Mouse (Mus musculus): ENCODE measurements around the gene Sumf1. TPM values are rescaled to one million over a fixed set of nuclear protein-coding genes. Genes with fewer than 3 reads are reported as not detected.
A peak's percentile ranks its signal among the peaks of the same experiment; 100 is the strongest.

The Sumf1 gene
- total and polyA plus RNA-seq, 3 experiments: 11.0 to 23.1 (median 14.9) TPM

- TF ChIP-seq PAX5 (IDR thresholded peaks at IDR 0.05; ENCODE audit: low read length) (no peak), EP300 (IDR thresholded peaks at IDR 0.05; ENCODE audit: low read length) (no peak), IRF4 (IDR thresholded peaks at IDR 0.05; ENCODE audit: low read depth, low read length) (no peak), SMC3 (IDR thresholded peaks at IDR 0.05; ENCODE audit: low read depth, low read length) (peak; percentile 29; the same call in 1 of the 2 replicates), CTCF (conservative IDR thresholded peaks at IDR 0.05 in 1 of 2, IDR thresholded peaks at IDR 0.05 in 1 of 2; ENCODE audit: low read depth in 2 of 2, low read length in 2 of 2) (peak in 1 of 2 experiments; percentile 35; a peak in 2 of 4 replicates), ZKSCAN1 (IDR thresholded peaks at IDR 0.05; ENCODE audit: borderline replicate concordance, low read depth, low read length) (no peak), TBP (conservative IDR thresholded peaks at IDR 0.05; ENCODE audit: low read depth, low read length) (no peak), MAFK (IDR thresholded peaks at IDR 0.05; ENCODE audit: insufficient replicate concordance, low read length) (no peak), JUN (IDR thresholded peaks at IDR 0.05; ENCODE audit: insufficient read depth, low read depth, low read length) (no peak), TCF12 (IDR thresholded peaks at IDR 0.05; ENCODE audit: low read depth, low read length) (no peak), ZMIZ1 (IDR thresholded peaks at IDR 0.05; ENCODE audit: low read depth, low read length) (no peak), POLR2AphosphoS2 (IDR thresholded peaks at IDR 0.05; ENCODE audit: low read depth, low read length) (no peak), MEF2A (IDR thresholded peaks at IDR 0.05; ENCODE audit: borderline replicate concordance, low read depth, low read length) (no peak), JUND (conservative IDR thresholded peaks at IDR 0.05; ENCODE audit: low read depth, low read length) (no peak), RAD21 (IDR thresholded peaks at IDR 0.05; ENCODE audit: low read depth, low read length) (peak; percentile 33), NRF1 (IDR thresholded peaks at IDR 0.05; ENCODE audit: low read depth, low read length) (no peak), UBTF (IDR thresholded peaks at IDR 0.05; ENCODE audit: low read depth, low read length) (no peak)
- Histone ChIP-seq H3K27me3 (replicated peaks) (no peaks in the 10 kb centered on the region), H3K79me2 (replicated peaks; ENCODE audit: control insufficient read depth, extremely low read depth, insufficient read depth, poor library complexity, severe bottlenecking) (no peaks in the 10 kb centered on the region), H3K27ac (ENCODE audit: insufficient read depth, low read depth) (no peak overlapping the region), H3K4me2 (ENCODE audit: insufficient read depth, low read depth, poor library complexity, severe bottlenecking) (no peak overlapping the region), H3K9me3 (replicated peaks; ENCODE audit: low read length) (no peaks in the 10 kb centered on the region), H3K4me1 (ENCODE audit: control insufficient read depth in 1 of 2, insufficient read depth in 2 of 2) (peaks cover 10 to 37% of the 10 kb centered on the region in 2 experiments), H3K4me3 (replicated peaks in 1 of 3; ENCODE audit: low read depth in 2 of 3, low read length in 2 of 3, poor library complexity in 1 of 3) (no peak overlapping the region), H3K36me3 (replicated peaks in 1 of 2; ENCODE audit: control insufficient read depth in 1 of 2, insufficient read depth in 1 of 2, low read length in 1 of 2) (peaks cover 29 to 69% of the 10 kb centered on the region in 2 experiments), H3K9ac (ENCODE audit: insufficient read depth, low read depth) (no peak overlapping the region)
- in situ Hi-C loops (cut with MboI; ENCODE audit: low pct_ligation_motif_present, low pct_unique_long_range_greater_than_20kb, low sequenced_read_pairs): no loop called here
- DNase-seq (ENCODE audit: extremely low read depth): no peak
- dilution Hi-C loops (cut with MboI; ENCODE audit: extremely low pct_ligation_motif_present, extremely low pct_unique_long_range_greater_than_20kb, low sequenced_read_pairs): no loop called here
Observed at GRCm38 (mm10) chr6:108148435-108148834, 36.9 kb downstream of the Sumf1 start.

DNA sequence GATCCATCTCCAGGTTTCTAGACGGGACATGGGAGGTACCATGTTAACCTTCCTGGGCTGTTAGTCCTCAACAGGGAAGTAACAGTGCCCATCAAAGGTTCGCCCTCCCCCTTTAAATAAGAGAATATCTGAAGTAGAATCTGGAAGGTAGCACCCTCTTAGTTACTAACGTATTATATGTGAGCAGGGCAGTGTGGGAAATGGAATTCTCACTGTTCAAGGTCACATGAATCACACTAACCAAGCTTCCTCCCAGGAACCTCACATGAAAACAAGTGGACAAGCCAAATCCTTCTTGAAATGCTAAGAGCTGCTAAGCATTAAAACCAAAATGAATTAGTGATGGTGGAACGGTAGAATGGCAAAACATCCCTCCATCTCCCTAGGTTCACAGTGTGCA, 38.7 kb downstream of the Sumf1 start:
- no peak overlapping the region for H3K4me3 ChIP-seq (replicated peaks in 1 of 3; ENCODE audit: low read depth in 2 of 3, low read length in 2 of 3, poor library complexity in 1 of 3)
- no peak overlapping the region for H3K4me2 ChIP-seq (ENCODE audit: insufficient read depth, low read depth, poor library complexity, severe bottlenecking)
- TF ChIP-seq MAZ (IDR thresholded peaks at IDR 0.05; ENCODE audit: low read depth, low read length) (no peak), USF1 (IDR thresholded peaks at IDR 0.05; ENCODE audit: low read depth, low read length) (no peak), MAFK (IDR thresholded peaks at IDR 0.05; ENCODE audit: insufficient replicate concordance, low read length) (no peak), JUN (IDR thresholded peaks at IDR 0.05; ENCODE audit: insufficient read depth, low read depth, low read length) (no peak), GABPA (IDR thresholded peaks at IDR 0.05; ENCODE audit: insufficient replicate concordance, low read depth, low read length) (no peak), ZMIZ1 (IDR thresholded peaks at IDR 0.05; ENCODE audit: low read depth, low read length) (no peak), JUND (conservative IDR thresholded peaks at IDR 0.05; ENCODE audit: low read depth, low read length) (no peak), NELFE (IDR thresholded peaks at IDR 0.05; ENCODE audit: low read depth, low read length) (no peak), BHLHE40 (IDR thresholded peaks at IDR 0.05; ENCODE audit: low read depth, low read length) (no peak), E2F4 (IDR thresholded peaks at IDR 0.05; ENCODE audit: insufficient replicate concordance, low read depth, low read length) (no peak), IRF4 (IDR thresholded peaks at IDR 0.05; ENCODE audit: low read depth, low read length) (no peak)
- dilution Hi-C loops (cut with MboI; ENCODE audit: extremely low pct_ligation_motif_present, extremely low pct_unique_long_range_greater_than_20kb, low sequenced_read_pairs) (no loop called here), in situ Hi-C loops (cut with MboI; ENCODE audit: low pct_ligation_motif_present, low pct_unique_long_range_greater_than_20kb, low sequenced_read_pairs) (no loop called here)
- DNase-seq (ENCODE audit: extremely low read depth): no peak
- H3K4me1 ChIP-seq (ENCODE audit: control insufficient read depth in 1 of 2, insufficient read depth in 2 of 2): peaks cover 4 to 22% of the 10 kb centered on the region in 2 experiments; a peak in 3 of 4 replicates
- H3K27ac ChIP-seq (ENCODE audit: insufficient read depth, low read depth): no peak overlapping the region
- no peaks in the 10 kb centered on the region for H3K79me2 ChIP-seq (replicated peaks; ENCODE audit: control insufficient read depth, extremely low read depth, insufficient read depth, poor library complexity, severe bottlenecking)
- H3K27me3 ChIP-seq (replicated peaks): no peaks in the 10 kb centered on the region
- H3K9me3 ChIP-seq (replicated peaks; ENCODE audit: low read length): no peaks in the 10 kb centered on the region
- peaks cover 28 to 67% of the 10 kb centered on the region in 2 experiments for H3K36me3 ChIP-seq (replicated peaks in 1 of 2; ENCODE audit: control insufficient read depth in 1 of 2, insufficient read depth in 1 of 2, low read length in 1 of 2)
- H3K9ac ChIP-seq (ENCODE audit: insufficient read depth, low read depth): no peak overlapping the region

Data from CH12.LX (cell line).